Mouse (Mus musculus) heart, postnatal 4 days (tissue): ENCODE results near the gene Ppp2r5b. TPM values are rescaled to one million over a fixed set of nuclear protein-coding genes. Genes with fewer than 3 reads are reported as not detected.

Experiments used
- DNase-seq: peaks from one replicate; pipeline ENCODE4 v3.0.0; 2021
- total RNA-seq, 2 experiments: library from RNA; stranded (reverse); gene quantifications; 2 replicates each; pipeline ENCODE4 v1.2.3; 2021

Gene Ppp2r5b
- 10 to 100 TPM; 30.1 to 30.2 TPM for total RNA-seq

- peak; percentile 97 for DNase-seq
Observed at GRCm38 (mm10) chr19:6235084-6236052, at the start of gene Ppp2r5b. Ppp2r5b (minus strand) TSS chr19:6235872.

- no peak for DNase-seq
Observed at GRCm38 (mm10) chr19:6285226-6285625, 49.6 kb upstream of the Ppp2r5b start.

GRCm38 (mm10) chr19:6284502-6284901, 48.8 kb upstream of the Ppp2r5b start:
- peak; percentile 49 for DNase-seq

GRCm38 (mm10) chr19:6283001-6283400, 47.3 kb upstream of the Ppp2r5b start:
- DNase-seq = no peak

GRCm38 (mm10) chr19:6281122-6282020, 45.7 kb upstream of the Ppp2r5b start:
- no peak for DNase-seq

GRCm38 (mm10) chr19:6280554-6280953, 44.9 kb upstream of the Ppp2r5b start:
- no peak for DNase-seq

GRCm38 (mm10) chr19:6279481-6280144, 43.9 kb upstream of the Ppp2r5b start:
- no peak for DNase-seq

GRCm38 (mm10) chr19:6278439-6279073, 42.9 kb upstream of the Ppp2r5b start:
- no peak for DNase-seq

GRCm38 (mm10) chr19:6277661-6278438, 42.2 kb upstream of the Ppp2r5b start:
- DNase-seq = peak; percentile 76

- peak; percentile 98 for DNase-seq
Observed at GRCm38 (mm10) chr19:6276426-6277421, 41.1 kb upstream of the Ppp2r5b start, which contains the start of gene Ehd1. Ehd1 (plus strand) TSS chr19:6276725.

- no peak for DNase-seq
Observed at GRCm38 (mm10) chr19:6275740-6276389, 40.2 kb upstream of the Ppp2r5b start.

- DNase-seq = no peak
Observed at GRCm38 (mm10) chr19:6273998-6274608, 38.4 kb upstream of the Ppp2r5b start.

- DNase-seq = no peak
Observed at GRCm38 (mm10) chr19:6273592-6273991, 37.9 kb upstream of the Ppp2r5b start.

GRCm38 (mm10) chr19:6272738-6273137, 37.1 kb upstream of the Ppp2r5b start:
- DNase-seq = peak; percentile 51

- DNase-seq = no peak
Observed at GRCm38 (mm10) chr19:6272053-6272452, 36.4 kb upstream of the Ppp2r5b start.

- no peak for DNase-seq
Observed at GRCm38 (mm10) chr19:6271206-6271605, 35.5 kb upstream of the Ppp2r5b start.

- DNase-seq = no peak
Observed at GRCm38 (mm10) chr19:6270661-6271060, 35.0 kb upstream of the Ppp2r5b start.

- DNase-seq = no peak
Observed at GRCm38 (mm10) chr19:6269798-6270475, 34.3 kb upstream of the Ppp2r5b start.
